Mouse (Mus musculus): ENCODE results near the gene Krtap28-10. TPM values are rescaled to one million over a fixed set of nuclear protein-coding genes. Genes with fewer than 3 reads are reported as not detected.

Gene Krtap28-10
- polyA plus RNA-seq, 1 experiment: not detected

DNA sequence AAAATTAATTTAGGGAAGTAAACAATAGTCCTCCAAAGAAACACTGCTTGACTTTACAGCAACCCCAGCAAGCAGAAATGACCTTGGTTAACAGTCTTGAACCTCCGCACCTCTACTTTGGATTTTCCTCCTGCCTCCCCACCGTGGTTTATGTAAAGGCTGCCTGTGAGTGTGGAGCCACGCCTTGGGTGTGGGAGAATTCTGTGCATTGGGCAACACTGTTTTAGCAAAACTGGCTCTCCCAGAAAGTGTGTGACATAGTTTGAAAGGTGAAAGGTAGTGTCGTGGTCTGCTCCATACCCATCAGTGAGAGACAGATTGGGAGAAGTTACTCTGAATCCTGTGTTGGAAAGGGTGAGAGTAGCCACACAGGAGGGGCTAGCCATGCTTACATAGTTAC is 3.2 kb downstream of the Krtap28-10 start:
- H3K36me3 ChIP-seq (ENCODE audit: control insufficient read depth, insufficient read depth, low read length): no peaks in the 10 kb centered on the region
- no peak overlapping the region for H3K4me3 ChIP-seq (ENCODE audit: control insufficient read depth, insufficient read depth, low read length)
- H3K4me1 ChIP-seq (replicated peaks; ENCODE audit: control insufficient read depth, insufficient read depth, low read length): no peaks in the 10 kb centered on the region
- 83% methylated on average over 4 of the region's 4 CpGs for WGBS
- no peak overlapping the region for H3K27ac ChIP-seq (ENCODE audit: control insufficient read depth, insufficient read depth, low read length)
- TF ChIP-seq CTCF (IDR thresholded peaks at IDR 0.05; ENCODE audit: borderline replicate concordance, control insufficient read depth, extremely low read depth, insufficient read depth, low read length, poor library complexity): no peak
- no peak for TF ChIP-seq POLR2A (IDR thresholded peaks at IDR 0.05; ENCODE audit: control insufficient read depth, extremely low read depth, insufficient read depth, low read length, poor library complexity)
- H3K27me3 ChIP-seq (ENCODE audit: control insufficient read depth, insufficient read depth, low read length): no peaks in the 10 kb centered on the region
- no peak for DNase-seq

DNA sequence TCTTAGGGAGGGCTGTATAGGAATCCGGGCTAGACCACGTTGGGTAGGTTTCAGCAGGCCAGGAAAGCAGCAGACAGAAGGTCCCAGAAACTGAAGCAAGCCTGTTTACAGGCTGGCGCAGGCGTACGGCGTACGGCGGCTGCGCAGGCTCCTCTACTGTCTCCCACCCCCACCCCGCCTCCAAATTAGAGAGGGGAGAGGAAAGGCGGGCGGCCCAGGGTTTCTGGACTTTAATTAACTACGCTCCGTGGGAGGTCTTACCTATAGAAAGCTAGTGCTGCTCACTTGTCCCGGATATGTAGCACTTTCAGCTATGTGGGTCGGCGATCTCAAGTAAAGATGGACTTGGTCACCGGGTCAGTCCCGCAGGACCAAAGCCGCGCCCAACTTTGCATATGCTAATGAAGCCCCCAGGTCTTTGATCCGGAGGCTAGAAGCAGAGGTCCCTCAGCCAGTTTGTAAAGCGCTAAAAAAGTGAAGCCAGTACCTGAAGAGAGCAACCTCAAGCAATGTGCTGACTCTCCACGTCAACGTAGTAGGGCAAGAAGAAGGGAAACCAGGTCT is 4.1 kb downstream of the Krtap28-10 start, which contains the start of gene Slc19a3:
Gene Slc19a3 (minus strand): TSS at position 340 of the 564 bp plus-strand sequence.
- Histone ChIP-seq H3K4me1 (replicated peaks; ENCODE audit: control insufficient read depth, insufficient read depth, low read length) (no peaks in the 10 kb centered on the region), H3K27ac (ENCODE audit: control insufficient read depth, insufficient read depth, low read length) (no peak within 1 kb of the TSS), H3K27me3 (ENCODE audit: control insufficient read depth, insufficient read depth, low read length) (no peaks in the 10 kb centered on the region), H3K4me3 (ENCODE audit: control insufficient read depth, insufficient read depth, low read length) (no peak within 1 kb of the TSS), H3K36me3 (ENCODE audit: control insufficient read depth, insufficient read depth, low read length) (no peaks in the 10 kb centered on the region)
- WGBS: 6% methylated on average over 25 of the region's 25 CpGs
- TF ChIP-seq POLR2A (IDR thresholded peaks at IDR 0.05; ENCODE audit: control insufficient read depth, extremely low read depth, insufficient read depth, low read length, poor library complexity): no peak
- no peak for TF ChIP-seq CTCF (IDR thresholded peaks at IDR 0.05; ENCODE audit: borderline replicate concordance, control insufficient read depth, extremely low read depth, insufficient read depth, low read length, poor library complexity)
- DNase-seq: no peak

DNA sequence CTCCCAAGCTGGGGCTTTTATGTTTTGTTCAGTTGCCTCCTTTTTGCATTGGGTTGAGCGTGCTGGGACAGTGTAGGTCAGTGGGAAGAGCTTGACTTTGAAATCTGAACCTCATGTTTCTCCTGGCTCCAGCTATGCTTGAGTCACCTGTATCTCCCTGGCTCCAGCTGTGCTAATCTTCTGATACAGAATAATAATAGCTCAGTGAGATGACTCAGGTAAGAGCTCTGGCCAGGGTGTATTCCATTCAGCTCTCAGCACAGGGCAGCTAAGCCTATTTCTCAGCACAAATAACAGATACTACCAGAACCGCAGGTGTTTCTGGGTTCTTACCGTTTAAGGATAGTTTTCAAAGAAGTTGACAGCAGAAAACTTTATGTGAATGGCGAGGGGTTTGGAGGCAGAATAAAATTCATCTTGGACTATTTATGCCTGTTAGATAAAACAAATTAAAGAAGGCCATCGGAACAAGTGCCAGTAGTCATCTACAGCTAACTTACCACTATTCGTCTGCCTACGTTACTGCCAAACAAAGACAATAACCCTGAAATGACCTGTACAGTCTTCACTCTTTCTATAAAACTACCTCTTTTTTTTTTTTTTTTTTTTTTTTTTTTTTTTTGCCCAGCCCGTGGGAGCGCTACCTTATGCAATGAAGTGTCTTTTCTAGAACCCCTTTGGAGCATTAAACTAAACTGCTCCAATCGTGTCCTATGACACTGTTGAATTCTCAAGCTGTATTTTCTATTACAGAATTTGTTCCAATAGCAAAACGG is 5.2 kb downstream of the Krtap28-10 start:
- H3K4me1 ChIP-seq (replicated peaks; ENCODE audit: control insufficient read depth, insufficient read depth, low read length): no peaks in the 10 kb centered on the region
- TF ChIP-seq CTCF (IDR thresholded peaks at IDR 0.05; ENCODE audit: borderline replicate concordance, control insufficient read depth, extremely low read depth, insufficient read depth, low read length, poor library complexity) (no peak), POLR2A (IDR thresholded peaks at IDR 0.05; ENCODE audit: control insufficient read depth, extremely low read depth, insufficient read depth, low read length, poor library complexity) (no peak)
- no peak overlapping the region for H3K27ac ChIP-seq (ENCODE audit: control insufficient read depth, insufficient read depth, low read length)
- WGBS: 82% methylated on average over 11 of the region's 11 CpGs
- H3K27me3 ChIP-seq (ENCODE audit: control insufficient read depth, insufficient read depth, low read length): no peaks in the 10 kb centered on the region
- no peak overlapping the region for H3K4me3 ChIP-seq (ENCODE audit: control insufficient read depth, insufficient read depth, low read length)
- DNase-seq: no peak
- H3K36me3 ChIP-seq (ENCODE audit: control insufficient read depth, insufficient read depth, low read length): no peaks in the 10 kb centered on the region

DNA sequence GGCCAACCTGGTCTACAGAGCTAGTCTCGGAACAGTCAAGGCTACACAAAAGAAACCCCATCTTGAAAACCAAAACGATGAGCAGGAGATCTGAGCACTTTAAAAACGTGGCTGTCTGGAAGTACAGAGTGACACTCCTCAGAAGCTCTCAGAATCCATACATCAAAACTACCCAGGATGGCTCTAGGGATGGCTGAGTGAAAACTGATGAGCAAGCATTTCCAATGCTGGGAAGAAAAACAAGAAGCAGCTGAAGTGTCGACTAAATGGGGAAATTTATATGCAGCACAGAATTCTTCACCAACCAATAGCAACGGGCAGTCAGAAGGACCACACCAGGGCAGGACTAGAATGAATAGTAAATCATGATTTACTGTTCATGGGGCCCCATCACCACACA is 7.8 kb downstream of the Krtap28-10 start:
- 83% methylated on average over 5 of the region's 5 CpGs for WGBS
- no peak for DNase-seq

DNA sequence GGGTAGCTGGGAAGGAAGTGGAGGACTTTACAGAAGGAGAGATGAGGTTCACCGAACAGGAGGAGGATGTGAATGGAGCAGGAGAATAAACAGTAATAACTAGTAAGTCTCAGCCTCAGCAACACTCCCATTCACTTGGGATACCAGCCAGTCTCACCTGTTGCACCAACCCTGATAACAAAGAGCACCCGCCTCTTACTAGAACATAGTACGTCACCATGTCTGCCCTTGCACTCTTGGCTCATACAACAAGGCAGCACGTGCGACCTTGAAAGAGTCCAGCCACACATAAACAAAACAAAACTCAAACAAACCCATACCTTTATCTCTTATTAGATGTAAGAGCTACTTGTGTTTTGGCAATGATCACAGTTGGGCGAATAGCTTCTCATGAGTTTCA is 9.8 kb downstream of the Krtap28-10 start:
- Histone ChIP-seq H3K27me3 (ENCODE audit: control insufficient read depth, insufficient read depth, low read length) (no peaks in the 10 kb centered on the region), H3K4me1 (replicated peaks; ENCODE audit: control insufficient read depth, insufficient read depth, low read length) (no peaks in the 10 kb centered on the region), H3K27ac (ENCODE audit: control insufficient read depth, insufficient read depth, low read length) (no peak overlapping the region), H3K36me3 (ENCODE audit: control insufficient read depth, insufficient read depth, low read length) (no peaks in the 10 kb centered on the region), H3K4me3 (ENCODE audit: control insufficient read depth, insufficient read depth, low read length) (no peak overlapping the region)
- no peak for TF ChIP-seq POLR2A (IDR thresholded peaks at IDR 0.05; ENCODE audit: control insufficient read depth, extremely low read depth, insufficient read depth, low read length, poor library complexity)
- no peak for TF ChIP-seq CTCF (IDR thresholded peaks at IDR 0.05; ENCODE audit: borderline replicate concordance, control insufficient read depth, extremely low read depth, insufficient read depth, low read length, poor library complexity)
- DNase-seq: no peak
- WGBS: 97% methylated on average over 6 of the region's 6 CpGs

More for the DNA sequence above, 7.8 kb downstream of the Krtap28-10 start:
- no peaks in the 10 kb centered on the region for H3K36me3 ChIP-seq (ENCODE audit: control insufficient read depth, insufficient read depth, low read length)
- H3K4me1 ChIP-seq (replicated peaks; ENCODE audit: control insufficient read depth, insufficient read depth, low read length): no peaks in the 10 kb centered on the region
- no peaks in the 10 kb centered on the region for H3K27me3 ChIP-seq (ENCODE audit: control insufficient read depth, insufficient read depth, low read length)
- H3K4me3 ChIP-seq (ENCODE audit: control insufficient read depth, insufficient read depth, low read length): no peak overlapping the region
- H3K27ac ChIP-seq (ENCODE audit: control insufficient read depth, insufficient read depth, low read length): no peak overlapping the region
- no peak for TF ChIP-seq POLR2A (IDR thresholded peaks at IDR 0.05; ENCODE audit: control insufficient read depth, extremely low read depth, insufficient read depth, low read length, poor library complexity)
- no peak for TF ChIP-seq CTCF (IDR thresholded peaks at IDR 0.05; ENCODE audit: borderline replicate concordance, control insufficient read depth, extremely low read depth, insufficient read depth, low read length, poor library complexity)

DNA sequence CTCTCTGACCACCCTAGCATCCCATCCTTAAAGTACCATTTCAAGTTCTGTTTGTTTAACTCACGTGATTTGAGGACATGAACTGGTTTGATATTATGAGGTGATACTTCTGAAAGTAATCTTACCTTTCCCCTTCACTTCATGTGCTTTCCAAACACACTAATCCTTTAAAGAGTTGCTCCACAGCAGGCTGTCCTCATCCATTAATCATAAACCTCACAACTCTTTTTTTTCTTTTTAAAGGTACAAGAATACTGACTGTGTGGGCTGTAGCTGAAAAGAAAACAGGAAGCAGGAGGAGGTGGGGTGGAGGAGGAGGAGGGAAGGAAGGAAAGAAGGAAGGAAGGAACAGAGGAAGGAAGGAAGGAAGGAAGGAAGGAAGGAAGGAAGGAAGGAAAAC is 10.3 kb downstream of the Krtap28-10 start:
- Histone ChIP-seq H3K36me3 (ENCODE audit: control insufficient read depth, insufficient read depth, low read length) (no peaks in the 10 kb centered on the region), H3K27ac (ENCODE audit: control insufficient read depth, insufficient read depth, low read length) (no peak overlapping the region), H3K27me3 (ENCODE audit: control insufficient read depth, insufficient read depth, low read length) (no peaks in the 10 kb centered on the region), H3K4me1 (replicated peaks; ENCODE audit: control insufficient read depth, insufficient read depth, low read length) (no peaks in the 10 kb centered on the region), H3K4me3 (ENCODE audit: control insufficient read depth, insufficient read depth, low read length) (no peak overlapping the region)
- 82% methylated on average over 1 of the region's 1 CpGs for WGBS
- TF ChIP-seq CTCF (IDR thresholded peaks at IDR 0.05; ENCODE audit: borderline replicate concordance, control insufficient read depth, extremely low read depth, insufficient read depth, low read length, poor library complexity) (no peak), POLR2A (IDR thresholded peaks at IDR 0.05; ENCODE audit: control insufficient read depth, extremely low read depth, insufficient read depth, low read length, poor library complexity) (no peak)
- DNase-seq: no peak

All from thymus, adult 2 months (tissue).